Mouse (Mus musculus) heart, adult 2 months (tissue): ENCODE data around the gene Sypl. TPM values are rescaled to one million over a fixed set of nuclear protein-coding genes. Genes with fewer than 3 reads are reported as not detected.

Experiments
- DNase-seq, 2 experiments: peaks; one replicate each; pipeline ENCODE4 v3.0.0; 2021
- H3K27ac ChIP-seq: fragments of 200-600 bp; 2 replicates; pipeline ENCODE4 v1.8.1; 2022
- H3K27me3 ChIP-seq: fragments of 200-500 bp; 2 replicates; pipeline ENCODE4 v1.6.1; 2012; ENCODE audit warnings: mild to moderate bottlenecking, low read length, inconsistent platforms, mixed read lengths; ENCODE audit not compliant: control insufficient read depth, insufficient read depth
- H3K36me3 ChIP-seq: fragments of 200-500 bp; 2 replicates; pipeline ENCODE4 v1.6.1; 2012; ENCODE audit warnings: low read length, inconsistent platforms; ENCODE audit not compliant: control insufficient read depth, insufficient read depth
- H3K4me1 ChIP-seq: fragments of 200-500 bp; 2 replicates; pipeline ENCODE4 v1.6.1; 2011; ENCODE audit warnings: low read length; ENCODE audit not compliant: control insufficient read depth, insufficient read depth
- H3K4me3 ChIP-seq: fragments of 200-600 bp; 2 replicates; pipeline ENCODE4 v1.8.1; 2022
- H3K79me2 ChIP-seq: fragments of 200-500 bp; replicated peaks from 2 replicates; pipeline ENCODE4 v1.6.1; 2012; ENCODE audit warnings: mild to moderate bottlenecking, inconsistent platforms, low read length, moderate library complexity, mixed read lengths; ENCODE audit not compliant: control insufficient read depth, insufficient read depth
- H3K9ac ChIP-seq: fragments of 200-500 bp; 2 replicates; pipeline ENCODE4 v1.6.1; 2012; ENCODE audit warnings: low read depth, mild to moderate bottlenecking, control low read depth, inconsistent platforms, low read length, mixed read lengths
- CTCF ChIP-seq: fragments of 200-600 bp; IDR thresholded peaks from 2 replicates; pipeline ENCODE4 v1.8.1; 2022; ENCODE audit warnings: antibody characterized with exemption, mild to moderate bottlenecking, moderate library complexity
- EP300 ChIP-seq: fragments of 200-500 bp; IDR thresholded peaks from 2 replicates; pipeline ENCODE4 v1.6.1; 2011; ENCODE audit warnings: low read depth, low read length, control low read depth; ENCODE audit not compliant: insufficient read depth
- POLR2A ChIP-seq: fragments of 200-500 bp; IDR thresholded peaks from 2 replicates; pipeline ENCODE4 v1.6.1; 2011; ENCODE audit warnings: mild to moderate bottlenecking, low read depth, low read length, control low read depth; ENCODE audit not compliant: insufficient read depth
- WGBS: fragments of 180-500 bp; shearing (Covaris S2); methylation state at CpG from one replicate; pipeline ENCODE4 v1.1.7; 2018; 5-methylcytosine and 5-hydroxymethylcytosine counted together
- intact Hi-C: fragments of 180-260 bp; cut with DNase I; formaldehyde crosslinking; loops from one replicate; pipeline ENCODE4 v1.15.1; 2025
- long read RNA-seq: library from polyadenylated mRNA; stranded (forward); transcript quantifications from one replicate; pipeline ENCODE4 v2.0.0, GENCODE M21; 2021
- polyA plus RNA-seq: library from polyadenylated mRNA; depleted of rRNA; stranded (reverse); fragments of >200 nt; gene quantifications from 2 replicates; pipeline ENCODE4 v1.2.3, GENCODE M21; 2012; rRNA removed
- total RNA-seq, 2 experiments: library from RNA; stranded (reverse); gene quantifications; 2 replicates each; pipeline ENCODE4 v1.2.3; 2021

Sypl gene
- total RNA-seq (10 to 100 TPM; 77.8 to 85.5 TPM), polyA plus RNA-seq (75.7 and 120 TPM in 2 replicates)
- long read RNA-seq, transcript Sypl-201 (5 exons, 2,019 nt) = major isoform, 84 of 87 reads
- long read RNA-seq, partial matches to known transcripts = 0 of 87 reads
- long read RNA-seq, other reads (novel, unspliced or antisense) = 3 of 87 reads

GRCm38 (mm10) chr12:32953596-32954215 lies at the start of gene Sypl:
Gene Sypl (plus strand): TSS chr12:32953891.
- peak in 1 of 2 experiments; percentile 99 for DNase-seq
- under 1% methylated on average over 52 of the region's 52 CpGs for WGBS
- TF ChIP-seq POLR2A = peak; percentile 86
- TF ChIP-seq CTCF = no peak
- TF ChIP-seq EP300 = 0 out of 2 replicates have a peak, but pooled peaks have one; percentile 12
- Histone ChIP-seq H3K79me2 (peaks cover 4% of the 10 kb centered on the region; the same call in 1 of the 2 replicates), H3K27ac (peak within 1 kb of the TSS; percentile 98), H3K4me3 (peak within 1 kb of the TSS; percentile 70), H3K4me1 (peaks cover 5% of the 10 kb centered on the region), H3K27me3 (no peaks in the 10 kb centered on the region), H3K36me3 (peaks cover 26% of the 10 kb centered on the region), H3K9ac (peak within 1 kb of the TSS; percentile 92)
- intact Hi-C loops = loop anchor here (5.0 kb wide), 3 partner anchors 59 to 359 kb away; no protein-coding TSS in a partner anchor

- Histone ChIP-seq H3K27ac (no peak overlapping the region), H3K36me3 (no peaks in the 10 kb centered on the region), H3K27me3 (no peaks in the 10 kb centered on the region), H3K79me2 (no peaks in the 10 kb centered on the region), H3K9ac (no peak overlapping the region), H3K4me1 (no peaks in the 10 kb centered on the region; the same call in none of the 2 replicates), H3K4me3 (no peak overlapping the region)
- intact Hi-C loops = loop anchor here (2.0 to 5.0 kb wide), 3 partner anchors 101 to 423 kb away; no protein-coding TSS in a partner anchor
- WGBS = 28% methylated on average over 10 of the region's 10 CpGs
- TF ChIP-seq CTCF (no peak), EP300 (no peak), POLR2A (no peak)
- no peak for DNase-seq
Observed at GRCm38 (mm10) chr12:32909686-32910085, 44.0 kb upstream of the Sypl start.

GRCm38 (mm10) chr12:32910092-32910491 lies 43.6 kb upstream of the Sypl start:
- WGBS = 13% methylated on average over 11 of the region's 11 CpGs
- Histone ChIP-seq H3K79me2 (no peaks in the 10 kb centered on the region), H3K27ac (no peak overlapping the region), H3K36me3 (no peaks in the 10 kb centered on the region), H3K4me3 (no peak overlapping the region), H3K4me1 (no peaks in the 10 kb centered on the region; the same call in none of the 2 replicates), H3K9ac (no peak overlapping the region), H3K27me3 (no peaks in the 10 kb centered on the region)
- TF ChIP-seq POLR2A (no peak), EP300 (0 out of 2 replicates have a peak, but pooled peaks have one; percentile 64), CTCF (peak; percentile 85)
- intact Hi-C loops = loop anchor here (2.0 to 5.0 kb wide), 3 partner anchors 101 to 422 kb away; no protein-coding TSS in a partner anchor
- DNase-seq = peak; percentile 31 to 50

- Histone ChIP-seq H3K4me1 (no peaks in the 10 kb centered on the region; the same call in none of the 2 replicates), H3K9ac (0 out of 2 replicates have a peak overlapping the region, but pooled peaks have one; percentile 15), H3K36me3 (no peaks in the 10 kb centered on the region), H3K27me3 (no peaks in the 10 kb centered on the region), H3K27ac (no peak overlapping the region), H3K79me2 (no peaks in the 10 kb centered on the region), H3K4me3 (no peak overlapping the region)
- intact Hi-C loops = loop anchor here (2.0 to 5.0 kb wide), 3 partner anchors 100 to 422 kb away; no protein-coding TSS in a partner anchor
- 32% methylated on average over 15 of the region's 15 CpGs for WGBS
- TF ChIP-seq EP300 (no peak), CTCF (peak; percentile 73), POLR2A (no peak)
- DNase-seq = peak; percentile 26
Observed at GRCm38 (mm10) chr12:32910560-32911194, 43.0 kb upstream of the Sypl start.

GRCm38 (mm10) chr12:32911569-32911968 lies 42.1 kb upstream of the Sypl start:
- no peaks in the 10 kb centered on the region for H3K27me3 ChIP-seq

More at GRCm38 (mm10) chr12:32911569-32911968, 42.1 kb upstream of the Sypl start:
- intact Hi-C loops = loop anchor here (2.0 to 5.0 kb wide), 3 partner anchors 99 to 421 kb away; no protein-coding TSS in a partner anchor
- no peaks in the 10 kb centered on the region; the same call in none of the 2 replicates for H3K4me1 ChIP-seq
- H3K36me3 ChIP-seq = no peaks in the 10 kb centered on the region
- TF ChIP-seq POLR2A (no peak), EP300 (no peak), CTCF (no peak)
- 40% methylated on average over 4 of the region's 4 CpGs for WGBS
- no peak overlapping the region for H3K9ac ChIP-seq
- no peak overlapping the region for H3K27ac ChIP-seq
- no peak for DNase-seq
- no peak overlapping the region for H3K4me3 ChIP-seq
- no peaks in the 10 kb centered on the region for H3K79me2 ChIP-seq
